Mouse (Mus musculus): ENCODE measurements around the gene Pex3.

Pex3 gene

GRCm38 (mm10) chr10:13534751-13535150 lies 18.2 kb downstream of the Pex3 start:
- no peak for DNase-seq

- no peak for DNase-seq
Observed at GRCm38 (mm10) chr10:13528155-13528554, 24.8 kb downstream of the Pex3 start.

- DNase-seq: no peak
Observed at GRCm38 (mm10) chr10:13521857-13522256, 31.1 kb downstream of the Pex3 start.

GRCm38 (mm10) chr10:13502371-13502770 lies 50.6 kb downstream of the Pex3 start:
- no peak for DNase-seq

GRCm38 (mm10) chr10:13501533-13501932 lies 51.4 kb downstream of the Pex3 start:
- peak in 1 of 2 experiments; percentile 13 for DNase-seq

GRCm38 (mm10) chr10:13500938-13501496 lies 51.9 kb downstream of the Pex3 start:
- peak; percentile 81 for DNase-seq

GRCm38 (mm10) chr10:13500473-13500872 lies 52.5 kb downstream of the Pex3 start:
- no peak for DNase-seq

GRCm38 (mm10) chr10:13499331-13499730 lies 53.6 kb downstream of the Pex3 start, which contains the start of gene Fuca2:
TSS of gene Fuca2 (plus strand) at chr10:13499540.
- no peak for DNase-seq

GRCm38 (mm10) chr10:13496315-13496714 lies 56.6 kb downstream of the Pex3 start:
- no peak for DNase-seq

- DNase-seq: no peak
Observed at GRCm38 (mm10) chr10:13493978-13494686, 58.8 kb downstream of the Pex3 start.

GRCm38 (mm10) chr10:13489671-13490070 lies 63.3 kb downstream of the Pex3 start:
- no peak for DNase-seq

- no peak for DNase-seq
Observed at GRCm38 (mm10) chr10:13485958-13486357, 67.0 kb downstream of the Pex3 start.

- DNase-seq: no peak
Observed at GRCm38 (mm10) chr10:13479341-13479740, 73.6 kb downstream of the Pex3 start.

- no peak for DNase-seq
Observed at GRCm38 (mm10) chr10:13475121-13475520, 77.8 kb downstream of the Pex3 start.

GRCm38 (mm10) chr10:13474568-13474955 lies 78.4 kb downstream of the Pex3 start:
- peak in 1 of 2 experiments; percentile 8 for DNase-seq

All from cerebellum, postnatal 36 days (tissue).